Mouse (Mus musculus) olfactory bulb, adult 2 months (tissue): ENCODE data around the gene Acap1.

ENCODE experiments used
- CTCF ChIP-seq: fragments of 200-500 bp; IDR thresholded peaks from 2 replicates; pipeline ENCODE4 v1.5.1; 2012; ENCODE audit warnings: low read depth, mild to moderate bottlenecking, low read length, moderate library complexity; ENCODE audit not compliant: insufficient read depth
- POLR2A ChIP-seq: fragments of 200-500 bp; IDR thresholded peaks from 2 replicates; pipeline ENCODE4 v1.6.1; 2012; ENCODE audit warnings: mild to moderate bottlenecking, low read depth, low read length, moderate library complexity; ENCODE audit not compliant: insufficient read depth

DNA sequence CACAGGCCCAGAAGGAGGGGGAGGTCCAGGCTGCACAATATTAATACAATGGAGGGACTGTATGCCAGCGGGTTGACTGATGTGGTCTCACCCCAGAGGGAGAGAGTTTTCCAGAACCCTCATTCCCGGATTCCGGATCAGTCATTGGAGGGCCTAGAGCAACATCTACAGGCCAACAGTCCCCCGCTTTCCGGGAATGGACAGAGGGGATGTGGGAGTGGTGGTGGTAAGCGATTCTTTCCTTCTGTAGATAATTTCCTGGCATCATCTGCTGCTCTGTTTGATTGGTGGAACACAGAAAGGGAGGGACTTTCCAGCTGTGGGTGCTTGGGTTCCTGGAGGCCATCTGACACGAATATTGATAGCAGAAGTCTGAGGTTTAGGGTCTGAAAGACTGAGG, 19.2 kb downstream of the Acap1 start:
- TF ChIP-seq CTCF = no peak
- no peak for TF ChIP-seq POLR2A
